Mouse (Mus musculus): ENCODE results near the gene Mcf2l.

DNA sequence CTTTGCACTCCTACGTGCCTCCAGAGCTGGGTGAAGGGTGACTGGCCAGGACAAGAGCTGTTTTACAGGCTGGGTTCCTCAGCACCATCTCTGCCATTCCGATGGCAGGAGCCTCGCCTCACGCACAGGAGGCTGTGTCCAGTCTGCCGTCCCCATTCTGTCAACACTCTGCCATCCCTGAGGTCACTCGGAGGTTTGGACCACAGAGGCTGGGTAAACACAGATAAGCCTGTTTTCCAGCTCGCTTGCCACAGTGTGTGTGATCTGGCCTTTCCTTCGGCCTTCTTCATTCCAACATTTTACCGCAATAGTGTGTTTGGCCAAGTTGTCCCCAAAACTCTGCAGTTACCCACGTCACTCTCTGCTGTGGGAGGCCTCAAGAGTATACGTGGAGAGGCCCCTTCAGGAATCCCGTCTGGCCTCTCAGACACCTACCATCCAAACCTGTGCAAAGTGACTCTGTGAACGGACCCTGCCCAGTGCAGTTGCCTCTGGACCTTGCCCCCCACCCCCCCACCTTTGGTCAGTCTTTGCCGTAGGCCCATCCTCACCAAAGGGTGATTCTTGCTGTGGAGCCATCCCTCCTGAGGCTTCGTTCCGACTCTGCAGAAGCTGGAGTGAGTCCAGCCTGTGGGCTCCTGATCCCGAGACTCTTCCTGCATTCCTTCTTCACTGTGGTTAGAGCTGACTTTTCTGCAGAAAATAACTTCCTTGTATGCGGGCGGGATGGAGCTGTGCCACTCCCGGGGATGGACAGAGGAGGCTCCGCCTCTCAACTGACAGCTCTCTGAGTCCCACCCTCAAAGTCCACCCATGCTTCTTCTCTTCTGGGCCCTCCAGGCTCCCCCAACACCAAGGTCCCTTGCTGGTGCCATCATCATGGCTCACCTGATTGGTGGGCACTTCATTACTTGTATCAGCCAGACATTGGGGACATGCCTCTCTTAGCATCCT is 9.7 kb downstream of the Mcf2l start:
- TF ChIP-seq CTCF (IDR thresholded peaks at IDR 0.05; ENCODE audit: control insufficient read depth, insufficient read depth, low read length) (no peak), POLR2A (IDR thresholded peaks at IDR 0.05; ENCODE audit: borderline replicate concordance, control insufficient read depth, low read depth, low read length) (no peak)
